Mouse (Mus musculus) liver, embryonic 14.5 days (tissue): ENCODE measurements around the gene Micu1. TPM values are rescaled to one million over a fixed set of nuclear protein-coding genes. Genes with fewer than 3 reads are reported as not detected.
A peak's percentile ranks its signal among the peaks of the same experiment; 100 is the strongest.

Experiments used
- ATAC-seq: fragments of 200-750 bp; cut with Nextera tagmentation; 2 replicates; pipeline ENCODE4 v1.8.0; 2017; ENCODE audit warnings: moderate number of reproducible peaks, mild to moderate bottlenecking, moderate library complexity; ENCODE audit not compliant: insufficient read depth
- DNase-seq, 3 experiments: peaks; one replicate each; pipeline ENCODE4 v3.0.0-alpha.2; 2012 to 2013; ENCODE audit warnings: low read depth in 3 of 3, low spot score in 3 of 3
- H3K27ac ChIP-seq: fragments of 300-500 bp; sonication (generic); 2 replicates; pipeline ENCODE4 v1.5.1; 2014; ENCODE audit warnings: moderate library complexity, mild to moderate bottlenecking, control low read depth, inconsistent platforms
- H3K27me3 ChIP-seq: fragments of 300-500 bp; sonication (generic); 2 replicates; pipeline ENCODE4 v1.6.1; 2014; ENCODE audit warnings: mild to moderate bottlenecking, low read length, moderate library complexity; ENCODE audit not compliant: control insufficient read depth, insufficient read depth
- H3K36me3 ChIP-seq: fragments of 300-500 bp; sonication (generic); replicated peaks from 2 replicates; pipeline ENCODE4 v1.6.1; 2014; ENCODE audit warnings: low read depth; ENCODE audit not compliant: control insufficient read depth, insufficient read depth
- H3K4me1 ChIP-seq, 2 experiments: fragments of 200-500 bp in 1 of 2; fragments of 300-500 bp in 1 of 2; sonication (generic) in 1 of 2; replicated peaks; 2 replicates each; pipeline ENCODE4 v1.6.1; 2012 to 2014; ENCODE audit warnings: antibody characterized with exemption in 1 of 2, inconsistent platforms in 1 of 2, low read length in 1 of 2; ENCODE audit not compliant: control insufficient read depth in 2 of 2, insufficient read depth in 2 of 2
- H3K4me2 ChIP-seq: fragments of 300-500 bp; sonication (generic); 2 replicates; pipeline ENCODE4 v1.6.1; 2014; ENCODE audit warnings: low read depth, mild to moderate bottlenecking, control low read depth, moderate library complexity
- H3K4me3 ChIP-seq, 2 experiments: fragments of 200-500 bp in 1 of 2; fragments of 300-500 bp in 1 of 2; sonication (generic) in 1 of 2; 2 replicates each; pipeline ENCODE4 v1.5.1; 2012 to 2014; ENCODE audit warnings: low read depth in 2 of 2, low read length in 2 of 2, mild to moderate bottlenecking in 2 of 2, control low read depth in 1 of 2, inconsistent platforms in 1 of 2, moderate library complexity in 1 of 2; ENCODE audit not compliant: insufficient read depth in 1 of 2
- H3K9ac ChIP-seq: fragments of 300-500 bp; sonication (generic); replicated peaks from 2 replicates; pipeline ENCODE4 v1.6.1; 2014; ENCODE audit warnings: mild to moderate bottlenecking, control low read depth, moderate library complexity
- H3K9me3 ChIP-seq: fragments of 300-500 bp; sonication (generic); 2 replicates; pipeline ENCODE4 v1.6.1; 2016; ENCODE audit warnings: low read length, mixed read lengths; ENCODE audit not compliant: control insufficient read depth
- CTCF ChIP-seq: IDR thresholded peaks from 2 replicates; pipeline ENCODE4 v1.5.1; 2016; ENCODE audit warnings: antibody characterized with exemption, low read depth, control low read depth
- EP300 ChIP-seq: IDR thresholded peaks from 2 replicates; pipeline ENCODE4 v1.6.1; 2016; ENCODE audit warnings: antibody characterized with exemption, low read depth
- WGBS: fragments of 180-500 bp; shearing (Covaris S2); extraction: QIAGEN DNeasy Blood & Tissue Kit; methylation state at CpG from one replicate; pipeline ENCODE4 v1.1.7; 2014; ENCODE audit not compliant: insufficient replicate concordance; 5-methylcytosine and 5-hydroxymethylcytosine counted together
- polyA plus RNA-seq, 2 experiments: library from polyadenylated mRNA; depleted of rRNA in 1 of 2; stranded (reverse) in 1 of 2; unstranded in 1 of 2; fragments of >200 nt; fragmentation: Nextera tagmentation in 1 of 2; extraction: Ambion mirVana in 1 of 2; gene quantifications; 2 replicates each; pipeline versions ENCODE4 v1.2.1 to v1.2.3; 2012 to 2014

Micu1 gene
- polyA plus RNA-seq, 2 experiments: 27.1 to 28.2 TPM

DNA sequence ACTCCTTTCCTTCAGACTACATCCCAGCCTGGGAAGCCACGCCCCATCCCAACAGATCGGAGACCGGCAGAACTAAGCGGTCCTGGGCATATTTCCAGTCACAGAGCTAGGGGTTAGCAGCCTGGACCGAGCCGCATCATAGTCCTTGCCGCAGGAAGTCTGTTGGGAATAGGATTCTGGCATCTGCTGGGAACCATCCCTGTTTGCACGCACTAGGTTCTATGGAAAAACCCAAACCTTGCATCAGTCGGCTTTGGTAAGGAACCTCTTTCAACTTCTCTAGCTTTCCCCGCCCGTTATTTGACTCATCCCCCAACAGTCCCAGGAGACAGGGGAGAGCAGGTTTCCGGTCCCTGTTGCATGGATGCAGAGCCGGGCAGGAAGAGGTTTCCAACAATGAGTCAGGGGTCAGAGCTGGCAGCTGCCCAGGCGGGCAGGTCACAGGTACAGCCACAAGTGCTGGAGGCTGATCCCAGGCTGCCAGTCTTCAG, 207.1 kb downstream of the Micu1 start:
- no peak overlapping the region for H3K9ac ChIP-seq
- WGBS: 10% methylated on average over 14 of the region's 14 CpGs
- peaks cover 12% of the 10 kb centered on the region for H3K27me3 ChIP-seq
- H3K36me3 ChIP-seq: no peaks in the 10 kb centered on the region
- H3K4me3 ChIP-seq: no peak overlapping the region
- DNase-seq (no peak), ATAC-seq (peak; percentile 16; the same call in 1 of the 2 replicates)
- H3K9me3 ChIP-seq: no peaks in the 10 kb centered on the region
- H3K27ac ChIP-seq: no peak overlapping the region
- H3K4me2 ChIP-seq: no peak overlapping the region; the same call in 1 of the 2 replicates
- TF ChIP-seq EP300: no peak
- no peak for TF ChIP-seq CTCF
- peaks cover 3 to 12% of the 10 kb centered on the region in 2 experiments; a peak in 3 of 4 replicates for H3K4me1 ChIP-seq

DNA sequence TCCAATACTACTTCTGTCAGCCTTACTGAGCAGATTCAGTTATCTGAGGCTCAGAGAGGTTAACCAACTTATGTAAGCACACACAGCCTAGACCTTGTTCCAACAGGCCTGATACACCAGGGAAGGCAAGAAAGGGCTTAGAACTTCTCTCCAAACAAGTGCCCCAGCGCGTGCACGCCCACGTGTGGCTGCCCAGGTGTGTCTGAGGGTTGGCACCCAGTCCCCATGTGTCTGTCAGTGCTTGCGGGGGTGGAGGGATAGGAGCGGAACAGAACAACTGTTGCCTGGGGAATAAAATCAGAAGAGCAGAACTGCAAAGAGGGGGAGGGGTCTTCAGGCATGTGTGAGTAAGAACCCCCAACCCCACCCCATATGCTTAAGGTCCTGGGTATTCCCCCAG, 208.8 kb downstream of the Micu1 start:
- Histone ChIP-seq H3K4me1 (peaks cover 3 to 17% of the 10 kb centered on the region in 2 experiments; a peak in 3 of 4 replicates), H3K27me3 (peaks cover 12% of the 10 kb centered on the region), H3K4me3 (no peak overlapping the region), H3K4me2 (no peak overlapping the region; the same call in 1 of the 2 replicates), H3K27ac (no peak overlapping the region), H3K9me3 (no peaks in the 10 kb centered on the region), H3K36me3 (no peaks in the 10 kb centered on the region), H3K9ac (no peak overlapping the region)
- DNase-seq: no peak
- TF ChIP-seq EP300 (no peak), CTCF (no peak)
- no peak for ATAC-seq
- 40% methylated on average over 6 of the region's 6 CpGs for WGBS

DNA sequence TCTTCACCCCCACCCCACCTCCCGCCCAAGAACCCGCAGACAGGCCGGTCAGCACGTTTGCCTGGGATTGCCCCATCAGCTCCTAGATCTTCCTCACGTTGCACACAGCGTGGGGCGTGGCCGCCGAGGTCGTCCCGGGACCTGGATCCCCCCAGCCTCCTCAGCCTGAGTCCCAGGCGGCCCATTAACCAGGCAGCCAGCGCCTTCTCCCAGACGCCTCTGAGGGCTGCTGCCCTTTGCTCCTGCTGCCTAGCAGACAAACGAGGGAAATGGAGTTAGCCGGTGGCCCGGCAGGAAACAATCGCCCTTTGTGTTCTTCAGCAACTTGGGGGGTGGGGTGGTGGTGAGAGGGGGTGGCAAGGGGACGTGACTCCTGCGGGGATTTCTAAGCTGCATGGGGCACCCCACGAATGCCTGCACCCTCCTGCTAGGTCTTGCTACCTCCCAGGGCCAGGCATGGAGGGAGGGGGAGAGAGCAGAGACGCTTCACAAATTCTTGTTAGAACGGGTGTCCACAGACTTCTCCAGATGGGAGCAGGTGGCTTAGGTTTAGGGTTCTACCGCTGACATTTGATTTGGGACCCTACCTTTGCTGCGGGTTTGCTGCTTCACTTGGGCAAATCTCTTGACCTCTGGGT, 209.4 kb downstream of the Micu1 start:
- H3K9me3 ChIP-seq: no peaks in the 10 kb centered on the region
- ATAC-seq: no peak
- DNase-seq: no peak
- H3K4me3 ChIP-seq: no peak overlapping the region
- no peak overlapping the region for H3K27ac ChIP-seq
- no peaks in the 10 kb centered on the region for H3K36me3 ChIP-seq
- H3K9ac ChIP-seq: no peak overlapping the region
- TF ChIP-seq EP300 (no peak), CTCF (no peak)
- H3K4me1 ChIP-seq: peaks cover 3 to 19% of the 10 kb centered on the region in 2 experiments; a peak in 3 of 4 replicates
- H3K27me3 ChIP-seq: peaks cover 12% of the 10 kb centered on the region
- 15% methylated on average over 25 of the region's 25 CpGs for WGBS
- peak overlapping the region; percentile 16; the same call in 1 of the 2 replicates for H3K4me2 ChIP-seq

Other genes starting within 250 kb of the Micu1 start
- gene Gm10322, start 86.4 kb upstream of the Micu1 start, polyA plus RNA-seq (2012; rRNA removed): not detected in 2 replicates
- gene Gm10322, start 86.4 kb upstream of the Micu1 start, polyA plus RNA-seq (2014; fragmentation: Nextera tagmentation; extraction: Ambion mirVana): not detected in 2 replicates
- 2.7 and 3.5 TPM in 2 replicates for gene Mcu, start 85.8 kb upstream of the Micu1 start, polyA plus RNA-seq (2012; rRNA removed)
- 7.9 and 9.6 TPM in 2 replicates for gene Mcu, start 85.8 kb upstream of the Micu1 start, polyA plus RNA-seq (2014; fragmentation: Nextera tagmentation; extraction: Ambion mirVana)
- gene Dnajb12, start 177.1 kb downstream of the Micu1 start, polyA plus RNA-seq (2012; rRNA removed): 9.5 and 12.4 TPM in 2 replicates
- 12.0 and 15.6 TPM in 2 replicates for gene Dnajb12, start 177.1 kb downstream of the Micu1 start, polyA plus RNA-seq (2014; fragmentation: Nextera tagmentation; extraction: Ambion mirVana)
- 2.5 and 3.3 TPM in 2 replicates for gene Ddit4, start 249.4 kb downstream of the Micu1 start, polyA plus RNA-seq (2012; rRNA removed)
- gene Ddit4, start 249.4 kb downstream of the Micu1 start, polyA plus RNA-seq (2014; fragmentation: Nextera tagmentation; extraction: Ambion mirVana): 0.20 and 0.39 TPM in 2 replicates